Mouse (Mus musculus) midbrain, embryonic 10.5 days (tissue): ENCODE measurements around the gene Gemin5. TPM values are rescaled to one million over a fixed set of nuclear protein-coding genes. Genes with fewer than 3 reads are reported as not detected.
"Not testable (repeated sequence)": the region's sequence is repeated elsewhere in the genome, so short reads cannot be mapped to it uniquely, and the experiment has no call there.

Experiments used
- DNase-seq: peaks from one replicate; pipeline ENCODE4 v3.0.0-alpha.2; 2017; ENCODE audit warnings: low spot score
- H3K27ac ChIP-seq: fragments of 300-500 bp; sonication (generic); replicated peaks from 2 replicates; pipeline ENCODE4 v1.5.1; 2016; ENCODE audit warnings: mild to moderate bottlenecking
- H3K27me3 ChIP-seq: fragments of 300-500 bp; sonication (generic); 2 replicates; pipeline ENCODE4 v1.6.1; 2016; ENCODE audit warnings: low read depth, mild to moderate bottlenecking; ENCODE audit not compliant: poor library complexity, severe bottlenecking
- H3K36me3 ChIP-seq: fragments of 300-500 bp; sonication (generic); 2 replicates; pipeline ENCODE4 v1.6.1; 2016; ENCODE audit warnings: mild to moderate bottlenecking, moderate library complexity
- H3K4me1 ChIP-seq: fragments of 300-500 bp; sonication (generic); 2 replicates; pipeline ENCODE4 v1.6.1; 2016
- H3K4me3 ChIP-seq: fragments of 300-500 bp; sonication (generic); 2 replicates; pipeline ENCODE4 v1.5.1; 2016; ENCODE audit warnings: mild to moderate bottlenecking, moderate library complexity
- H3K9me3 ChIP-seq: fragments of 300-500 bp; sonication (generic); replicated peaks from 2 replicates; pipeline ENCODE4 v1.6.1; 2016; ENCODE audit warnings: mild to moderate bottlenecking
- WGBS: fragments of 180-500 bp; shearing (Covaris S2); methylation state at CpG from one replicate; pipeline ENCODE4 v1.1.7; 2016; 5-methylcytosine and 5-hydroxymethylcytosine counted together
- polyA plus RNA-seq: library from polyadenylated mRNA; unstranded; fragments of >200 nt; fragmentation: Nextera tagmentation; extraction: Ambion mirVana; gene quantifications from 2 replicates; pipeline ENCODE4 v1.2.1, GENCODE M21; 2016

Gemin5 gene
- polyA plus RNA-seq, result 27.1 and 31.4 TPM in 2 replicates

DNA sequence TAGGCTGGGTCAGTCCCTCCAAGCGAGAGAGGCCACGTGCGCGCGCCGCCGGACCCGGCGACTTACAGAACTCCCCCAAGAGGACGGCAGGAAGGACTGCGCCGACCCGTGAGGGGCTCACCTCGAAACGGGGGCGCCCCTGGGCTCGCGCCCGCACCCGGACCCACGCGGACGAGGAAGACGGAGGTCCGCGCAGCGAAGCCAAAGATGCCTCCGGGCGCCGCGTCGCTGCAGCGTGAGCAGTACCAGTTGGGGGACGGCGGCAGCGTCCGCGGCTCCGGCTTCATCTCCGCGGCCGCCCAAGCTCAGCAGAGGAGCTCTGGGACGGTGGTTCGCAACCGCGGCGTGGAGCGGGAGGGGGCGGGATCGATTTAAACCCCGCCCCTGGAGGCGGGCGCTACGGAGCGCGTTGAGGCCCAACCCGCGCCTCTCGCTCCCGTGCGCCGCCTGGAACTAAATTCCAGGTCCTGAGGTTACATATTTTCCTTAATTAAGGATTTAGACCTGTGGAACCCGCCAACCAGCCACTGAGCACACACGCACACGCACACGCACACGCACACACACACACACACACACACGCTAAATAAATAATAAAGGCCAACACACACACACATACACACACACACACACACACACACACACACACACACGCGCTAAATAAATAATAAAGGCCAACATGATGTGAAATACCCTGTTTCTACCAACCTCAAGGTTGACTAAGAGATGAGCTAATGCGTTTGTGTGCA lies at the start of gene Gemin5:
Gene Gemin5, minus strand, starts transcription at position 373 of the 749 bp plus-strand sequence.
- no peaks in the 10 kb centered on the region; the same call in 1 of the 2 replicates for H3K9me3 ChIP-seq
- no peaks in the 10 kb centered on the region for H3K27me3 ChIP-seq
- H3K4me3 ChIP-seq, result peak within 1 kb of the TSS; percentile 71
- DNase-seq, result peak; percentile 86
- WGBS, result 1% methylated on average over 59 of the region's 71 CpGs
- peak within 1 kb of the TSS; percentile 85 for H3K27ac ChIP-seq
- H3K4me1 ChIP-seq, result peaks cover 26% of the 10 kb centered on the region
- peaks cover 40% of the 10 kb centered on the region for H3K36me3 ChIP-seq

DNA sequence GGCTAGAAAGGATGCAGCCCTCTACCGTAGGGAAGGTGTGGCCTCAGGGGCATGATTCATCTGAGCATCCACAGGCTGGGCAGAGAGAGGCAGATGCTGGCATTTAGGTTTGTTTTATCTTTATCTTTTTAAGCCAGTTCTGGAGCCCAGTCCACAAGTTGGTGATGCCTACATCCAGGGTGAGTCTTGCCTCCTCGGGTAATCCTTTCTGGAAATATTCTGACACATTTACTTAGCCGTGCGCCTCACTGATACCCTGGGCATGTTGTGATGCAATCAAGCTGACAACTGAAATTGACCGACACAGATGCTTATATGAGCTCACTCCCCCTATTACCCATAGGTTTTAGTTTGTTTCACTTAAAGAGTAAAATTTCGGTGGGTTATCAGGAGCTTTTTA lies 48.5 kb upstream of the Gemin5 start:
- peaks cover 4% of the 10 kb centered on the region for H3K4me1 ChIP-seq
- H3K36me3 ChIP-seq, result no peaks in the 10 kb centered on the region
- 90% methylated on average over 6 of the region's 6 CpGs for WGBS
- DNase-seq, result no peak
- H3K27me3 ChIP-seq, result no peaks in the 10 kb centered on the region
- H3K4me3 ChIP-seq, result no peak overlapping the region
- H3K27ac ChIP-seq, result no peak overlapping the region
- no peaks in the 10 kb centered on the region for H3K9me3 ChIP-seq

GRCm38 (mm10) chr11:58215814-58216213 lies 47.5 kb upstream of the Gemin5 start:
- H3K9me3 ChIP-seq, result no peaks in the 10 kb centered on the region
- H3K4me3 ChIP-seq, result no peak overlapping the region
- no peaks in the 10 kb centered on the region for H3K27me3 ChIP-seq
- WGBS, result 88% methylated on average over 5 of the region's 5 CpGs
- H3K4me1 ChIP-seq, result peaks cover 14% of the 10 kb centered on the region
- DNase-seq, result no peak
- no peak overlapping the region for H3K27ac ChIP-seq
- H3K36me3 ChIP-seq, result no peaks in the 10 kb centered on the region

GRCm38 (mm10) chr11:58215049-58215430 lies 46.7 kb upstream of the Gemin5 start:
- H3K36me3 ChIP-seq, H3K27ac ChIP-seq, H3K9me3 ChIP-seq, DNase-seq, H3K27me3 ChIP-seq, H3K4me3 ChIP-seq: not testable (repeated sequence)
- H3K4me1 ChIP-seq, result peaks cover 15% of the 10 kb centered on the region
- WGBS, result 20% methylated on average over 2 of the region's 3 CpGs

DNA sequence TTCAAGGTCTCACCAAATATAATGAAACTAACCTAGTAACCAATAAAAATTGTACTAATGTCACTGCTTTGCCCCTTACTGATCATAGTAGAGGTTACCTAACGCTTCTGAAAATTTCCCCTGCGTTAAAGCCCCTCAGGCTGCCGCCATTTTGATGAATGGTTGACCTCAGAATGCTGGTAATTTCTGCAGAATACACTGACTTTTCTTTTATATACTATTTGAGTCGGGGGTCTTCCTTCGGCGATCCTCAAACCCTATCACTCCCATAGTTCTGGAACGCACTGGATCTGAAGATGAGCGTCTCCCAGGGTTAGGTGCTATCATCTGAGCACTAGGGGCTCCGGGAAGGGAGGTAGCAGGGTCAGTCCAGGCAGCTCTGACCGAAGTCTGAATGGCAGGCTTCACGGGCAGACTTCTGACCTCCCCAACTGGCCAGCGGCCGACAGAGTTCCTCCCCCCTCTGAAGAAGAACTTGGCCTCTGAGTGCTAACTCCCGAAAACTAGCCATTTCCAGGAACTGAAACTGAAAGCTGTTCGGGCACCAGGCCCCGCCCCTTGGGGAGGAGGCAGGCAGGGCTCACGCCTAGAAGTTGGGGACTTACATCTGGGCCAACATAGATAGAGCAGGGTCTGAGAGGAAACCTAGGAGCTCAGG lies 46.2 kb upstream of the Gemin5 start:
- no peak for DNase-seq
- Histone ChIP-seq H3K27ac (peak overlapping the region; percentile 61), H3K27me3 (no peaks in the 10 kb centered on the region), H3K4me3 (peak overlapping the region; percentile 36), H3K4me1 (peaks cover 15% of the 10 kb centered on the region), H3K9me3 (no peaks in the 10 kb centered on the region), H3K36me3 (no peaks in the 10 kb centered on the region)
- WGBS, result 51% methylated on average over 16 of the region's 17 CpGs

DNA sequence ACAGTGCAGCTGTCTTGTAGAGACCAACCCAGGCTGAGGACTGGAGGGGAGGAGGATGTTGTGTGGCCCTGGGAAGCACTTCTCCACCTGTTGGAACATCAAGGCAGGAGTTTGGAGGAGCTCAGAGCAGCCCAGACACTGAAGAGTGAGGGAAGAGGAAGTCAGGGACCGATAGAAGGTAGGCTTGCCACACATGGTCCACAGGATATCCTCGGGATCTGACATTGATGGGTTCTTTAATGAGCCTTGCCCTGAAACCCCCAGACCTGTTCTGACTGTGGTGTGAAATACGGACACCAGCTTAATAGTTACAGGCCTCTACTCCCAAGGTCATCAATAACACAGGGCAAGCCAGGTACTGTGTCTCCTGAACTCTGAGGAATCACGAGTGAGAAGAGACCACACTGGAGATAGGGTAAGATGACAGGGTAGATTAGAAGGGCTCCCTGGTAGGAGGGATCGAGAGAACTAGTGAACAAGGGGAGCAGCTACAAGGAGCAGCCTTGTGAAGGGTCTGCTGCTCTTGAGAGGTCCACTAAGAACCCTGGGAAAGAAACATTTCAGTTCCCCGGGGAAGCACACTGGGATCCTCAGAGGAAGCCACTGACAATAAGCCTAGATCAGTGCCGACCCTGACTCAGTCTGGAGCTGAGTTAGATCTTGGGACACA lies 45.5 kb upstream of the Gemin5 start:
- Histone ChIP-seq H3K4me1 (peaks cover 15% of the 10 kb centered on the region), H3K27ac (no peak overlapping the region), H3K4me3 (no peak overlapping the region), H3K9me3 (no peaks in the 10 kb centered on the region), H3K27me3 (no peaks in the 10 kb centered on the region), H3K36me3 (no peaks in the 10 kb centered on the region)
- no peak for DNase-seq
- WGBS, result 82% methylated on average over 7 of the region's 7 CpGs

DNA sequence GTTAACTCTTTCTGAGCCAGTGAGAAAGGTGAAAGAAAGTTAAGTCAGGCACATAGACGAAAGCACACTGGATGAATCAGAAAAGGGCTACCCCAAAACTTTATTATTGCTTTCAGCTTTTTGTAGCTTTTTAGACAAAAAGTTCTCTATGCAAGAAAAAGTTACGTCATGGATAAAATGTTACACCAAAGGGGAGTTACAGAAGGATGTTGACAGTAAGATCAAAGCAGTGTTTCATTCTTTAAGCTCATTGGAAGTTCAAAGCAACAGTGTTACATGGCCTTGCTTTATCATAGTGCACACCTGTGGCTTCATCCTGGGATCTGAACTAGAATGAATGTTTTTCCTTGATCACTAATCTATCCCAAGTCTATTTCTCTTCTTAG lies 43.3 kb upstream of the Gemin5 start:
- H3K27me3 ChIP-seq, result no peaks in the 10 kb centered on the region
- no peak overlapping the region for H3K4me3 ChIP-seq
- WGBS, result 13% methylated on average over 2 of the region's 2 CpGs
- H3K36me3 ChIP-seq, result no peaks in the 10 kb centered on the region
- no peak overlapping the region for H3K27ac ChIP-seq
- H3K4me1 ChIP-seq, result peaks cover 15% of the 10 kb centered on the region
- no peaks in the 10 kb centered on the region for H3K9me3 ChIP-seq
- no peak for DNase-seq

DNA sequence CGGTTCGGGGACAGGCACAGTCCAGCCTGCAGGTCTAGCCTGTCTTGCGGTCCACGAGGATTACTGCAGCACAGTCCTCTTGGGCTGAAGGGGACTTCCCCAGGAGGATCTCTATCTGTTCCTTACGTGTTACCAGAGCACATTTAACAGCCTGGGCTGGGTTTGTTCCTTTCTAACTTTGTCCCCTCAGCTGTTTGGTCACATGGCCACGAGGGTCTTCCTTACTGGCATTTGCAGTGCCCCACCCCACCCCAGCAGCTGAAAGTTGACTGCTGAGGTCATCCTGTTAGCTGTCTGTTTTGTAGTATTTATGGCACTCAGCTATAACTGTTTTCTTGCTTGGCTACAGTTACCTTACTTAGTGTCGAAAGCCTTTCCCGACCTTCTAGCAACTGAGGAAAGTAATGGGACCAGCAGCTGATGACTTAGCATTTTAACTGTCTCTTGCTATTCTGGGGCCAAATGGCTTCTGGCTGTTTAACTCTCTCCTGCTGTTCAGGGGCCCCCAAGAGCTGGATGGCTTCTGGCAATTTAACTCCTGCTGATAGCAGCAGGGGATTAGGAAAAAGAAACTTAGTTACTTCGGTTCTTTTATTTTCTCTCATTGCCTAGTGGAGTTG lies 42.8 kb upstream of the Gemin5 start:
- WGBS, result 28% methylated on average over 9 of the region's 9 CpGs
- no peak for DNase-seq
- H3K36me3 ChIP-seq, result no peaks in the 10 kb centered on the region
- no peak overlapping the region for H3K4me3 ChIP-seq
- H3K27ac ChIP-seq, result 0 out of 2 replicates have a peak overlapping the region, but pooled peaks have one; percentile 13
- H3K4me1 ChIP-seq, result peaks cover 15% of the 10 kb centered on the region
- no peaks in the 10 kb centered on the region for H3K27me3 ChIP-seq
- H3K9me3 ChIP-seq, result no peaks in the 10 kb centered on the region

GRCm38 (mm10) chr11:58210321-58210886 lies 42.1 kb upstream of the Gemin5 start:
- DNase-seq, result no peak
- no peak overlapping the region for H3K27ac ChIP-seq
- WGBS, result 92% methylated on average over 1 of the region's 1 CpGs
- H3K9me3 ChIP-seq, result no peaks in the 10 kb centered on the region
- H3K4me1 ChIP-seq, result peaks cover 15% of the 10 kb centered on the region
- H3K27me3 ChIP-seq, result no peaks in the 10 kb centered on the region
- H3K36me3 ChIP-seq, result no peaks in the 10 kb centered on the region
- H3K4me3 ChIP-seq, result no peak overlapping the region

DNA sequence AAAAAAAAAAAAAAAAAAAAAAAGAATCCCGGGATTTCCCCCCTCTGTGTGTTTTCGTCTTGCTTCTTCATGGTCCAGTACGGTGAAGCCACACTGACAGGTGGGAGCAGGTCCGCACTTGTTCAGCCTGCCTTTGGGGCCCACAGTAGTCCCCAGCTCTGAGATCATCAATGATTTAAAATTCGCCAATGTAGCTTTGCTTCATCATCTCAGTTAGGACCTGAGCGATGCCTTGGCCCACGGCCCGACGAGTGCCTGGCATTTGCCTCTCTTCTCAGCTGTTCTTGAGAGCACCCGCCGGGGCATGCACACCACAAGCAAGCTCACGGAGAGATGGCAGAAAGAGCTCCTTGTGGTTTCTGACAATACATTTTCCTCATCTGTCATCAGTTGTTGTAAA lies 32.7 kb upstream of the Gemin5 start:
- no peaks in the 10 kb centered on the region for H3K9me3 ChIP-seq
- peaks cover 7% of the 10 kb centered on the region for H3K4me1 ChIP-seq
- no peak overlapping the region for H3K27ac ChIP-seq
- no peaks in the 10 kb centered on the region for H3K27me3 ChIP-seq
- WGBS, result 88% methylated on average over 12 of the region's 12 CpGs
- H3K4me3 ChIP-seq, result no peak overlapping the region
- no peak for DNase-seq
- H3K36me3 ChIP-seq, result no peaks in the 10 kb centered on the region

GRCm38 (mm10) chr11:58200226-58200625 lies 31.9 kb upstream of the Gemin5 start:
- Histone ChIP-seq H3K4me1 (peaks cover 7% of the 10 kb centered on the region), H3K27me3 (no peaks in the 10 kb centered on the region), H3K9me3 (no peaks in the 10 kb centered on the region), H3K4me3 (no peak overlapping the region), H3K27ac (no peak overlapping the region), H3K36me3 (no peaks in the 10 kb centered on the region)
- 92% methylated on average over 4 of the region's 4 CpGs for WGBS
- DNase-seq, result no peak

GRCm38 (mm10) chr11:58199229-58200037 lies 31.1 kb upstream of the Gemin5 start, which contains the start of the genes Igtp and Irgm2:
Gene Igtp (plus strand): TSS chr11:58199556.
Gene Irgm2 (plus strand): TSS chr11:58199618.
- WGBS, result 15% methylated on average over 14 of the region's 15 CpGs
- H3K4me3 ChIP-seq, result peak within 1 kb of the TSS; percentile 58
- peak within 1 kb of the TSS; percentile 74 for H3K27ac ChIP-seq
- not testable (repeated sequence) for H3K36me3 ChIP-seq, H3K27me3 ChIP-seq, H3K9me3 ChIP-seq, H3K4me1 ChIP-seq
- peak; percentile 43 for DNase-seq
